Mouse (Mus musculus) right cerebral cortex, postnatal 10 days (tissue): ENCODE measurements around the gene Klrg1.

Experiments
- DNase-seq, 2 experiments: peaks; one replicate each; pipeline ENCODE4 v3.0.0; 2021; ENCODE audit warnings: low spot score in 2 of 2

The Klrg1 gene

DNA sequence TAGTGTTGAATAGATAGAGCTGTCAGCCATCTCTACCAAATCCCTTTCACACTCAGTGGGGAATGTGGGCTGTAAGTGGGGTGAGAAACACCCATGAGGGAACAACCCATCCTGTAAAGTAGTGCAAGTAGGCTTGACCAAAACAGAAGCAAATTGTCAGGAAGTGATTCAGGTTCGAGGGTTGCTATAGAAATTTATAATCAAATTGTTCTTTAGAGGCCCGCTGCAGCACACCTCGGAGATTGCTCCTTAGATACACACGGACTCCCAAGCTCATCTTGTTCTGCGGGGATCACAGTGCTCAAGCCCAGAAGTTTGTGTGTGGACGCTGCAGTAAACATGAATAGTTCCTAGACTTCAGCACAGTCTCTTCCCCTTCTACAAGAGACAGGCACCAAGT is at the start of gene Klrg1:
Klrg1 (minus strand) TSS at position 101 of the 400 bp plus-strand sequence.
- no peak for DNase-seq

DNA sequence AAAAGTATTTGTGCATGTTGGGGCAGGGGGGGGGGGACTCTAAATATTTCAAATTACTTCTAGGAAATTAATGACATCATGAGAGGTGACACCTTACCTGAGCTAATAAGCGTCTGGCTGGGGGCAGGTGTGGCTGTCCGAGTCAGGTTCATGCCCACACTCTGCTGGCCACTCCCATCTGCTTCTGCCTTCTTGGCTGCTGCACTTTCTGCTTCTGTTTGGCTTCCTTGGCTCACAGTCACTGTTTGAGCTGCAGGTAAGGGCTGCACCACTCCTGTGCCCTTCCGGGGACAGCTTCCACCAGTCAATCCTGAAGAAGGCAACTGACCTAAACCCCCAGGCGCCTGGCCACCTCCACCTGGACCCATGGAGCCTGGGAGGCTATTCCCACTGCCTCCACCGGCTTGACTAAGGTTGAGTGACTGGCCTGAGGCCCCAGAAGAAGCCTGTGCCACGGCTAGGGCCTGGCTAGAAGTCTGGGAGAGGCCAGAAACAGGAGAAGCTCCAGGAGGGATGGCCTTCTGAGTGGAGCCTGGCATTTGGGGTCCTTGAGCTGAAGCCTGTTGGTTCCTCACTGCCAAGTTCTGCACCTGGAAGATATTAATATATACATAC is 42.8 kb upstream of the Klrg1 start:
- DNase-seq = no peak

DNA sequence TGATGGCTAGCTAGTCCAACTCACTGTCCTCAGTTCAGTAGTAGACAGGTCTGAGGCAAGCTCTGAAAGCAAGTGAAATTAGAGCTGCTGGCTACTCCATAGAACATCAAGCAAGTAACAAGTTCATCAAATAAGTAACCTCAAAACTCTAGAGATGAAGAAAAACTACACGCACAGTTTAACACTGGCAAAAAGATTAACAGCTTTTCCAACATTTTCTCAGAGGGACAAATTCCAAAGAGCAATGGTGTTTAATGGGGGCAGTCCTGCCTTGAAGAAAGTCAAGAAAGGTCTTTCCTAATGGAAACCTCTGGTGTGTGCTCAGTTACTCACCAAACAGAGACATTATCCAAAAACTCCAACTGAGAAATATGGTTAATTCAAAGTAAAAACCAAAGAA is 36.0 kb upstream of the Klrg1 start:
- DNase-seq = no peak

DNA sequence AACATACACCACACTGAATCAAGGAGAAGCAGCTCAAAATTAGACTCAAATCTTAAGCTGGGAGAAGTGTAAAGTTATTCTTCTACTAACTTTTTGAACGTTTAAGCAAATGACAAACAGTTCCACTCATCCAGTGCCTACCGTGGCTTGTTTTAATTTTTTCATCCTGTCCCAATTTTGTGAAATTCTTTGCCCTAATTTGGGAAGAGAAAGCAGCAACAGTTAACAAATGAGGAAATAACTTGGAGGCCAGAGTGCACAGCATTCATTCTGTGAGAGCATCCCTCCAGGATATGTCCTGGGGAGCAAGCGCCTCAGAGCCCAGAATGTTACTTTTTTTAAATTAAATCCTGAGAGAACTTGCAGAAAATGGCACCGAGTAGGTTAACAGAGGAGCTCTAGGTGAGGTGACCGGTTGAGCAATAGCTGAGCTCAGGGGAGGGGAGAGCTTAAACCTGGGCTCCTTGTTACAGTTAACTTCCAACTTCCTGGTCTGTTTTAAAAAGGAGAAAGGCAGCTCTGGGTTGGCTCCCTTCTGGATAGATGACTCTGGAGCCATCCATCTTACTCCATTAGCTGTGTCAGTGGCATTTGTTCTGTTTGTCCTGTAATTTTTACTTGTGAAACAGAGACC is 27.6 kb upstream of the Klrg1 start:
- no peak for DNase-seq

DNA sequence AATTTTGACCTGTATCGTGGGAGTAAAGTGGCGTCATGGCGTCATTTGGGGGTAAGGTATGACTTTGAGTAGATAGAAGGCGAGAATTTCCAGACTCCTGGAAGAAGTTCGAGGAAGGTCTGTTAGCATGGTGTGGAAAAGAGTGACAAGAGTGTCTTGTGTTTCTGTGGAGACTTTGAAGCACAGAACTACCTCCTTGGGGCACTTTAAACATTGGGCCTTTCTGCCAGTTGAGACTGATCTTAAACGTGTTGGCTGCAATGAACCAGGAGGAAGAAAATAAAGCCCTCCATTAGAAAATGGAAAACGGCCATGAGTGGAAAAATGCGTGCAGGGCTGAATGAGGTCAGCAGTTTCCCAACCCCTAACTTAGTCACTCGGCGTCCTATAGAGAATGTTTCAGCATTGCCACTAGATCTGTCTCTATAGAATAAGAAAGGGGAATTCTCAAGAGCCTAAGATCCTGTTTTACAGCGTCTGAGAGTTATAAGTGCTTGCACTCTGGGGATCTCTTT is 26.8 kb upstream of the Klrg1 start:
- no peak for DNase-seq

DNA sequence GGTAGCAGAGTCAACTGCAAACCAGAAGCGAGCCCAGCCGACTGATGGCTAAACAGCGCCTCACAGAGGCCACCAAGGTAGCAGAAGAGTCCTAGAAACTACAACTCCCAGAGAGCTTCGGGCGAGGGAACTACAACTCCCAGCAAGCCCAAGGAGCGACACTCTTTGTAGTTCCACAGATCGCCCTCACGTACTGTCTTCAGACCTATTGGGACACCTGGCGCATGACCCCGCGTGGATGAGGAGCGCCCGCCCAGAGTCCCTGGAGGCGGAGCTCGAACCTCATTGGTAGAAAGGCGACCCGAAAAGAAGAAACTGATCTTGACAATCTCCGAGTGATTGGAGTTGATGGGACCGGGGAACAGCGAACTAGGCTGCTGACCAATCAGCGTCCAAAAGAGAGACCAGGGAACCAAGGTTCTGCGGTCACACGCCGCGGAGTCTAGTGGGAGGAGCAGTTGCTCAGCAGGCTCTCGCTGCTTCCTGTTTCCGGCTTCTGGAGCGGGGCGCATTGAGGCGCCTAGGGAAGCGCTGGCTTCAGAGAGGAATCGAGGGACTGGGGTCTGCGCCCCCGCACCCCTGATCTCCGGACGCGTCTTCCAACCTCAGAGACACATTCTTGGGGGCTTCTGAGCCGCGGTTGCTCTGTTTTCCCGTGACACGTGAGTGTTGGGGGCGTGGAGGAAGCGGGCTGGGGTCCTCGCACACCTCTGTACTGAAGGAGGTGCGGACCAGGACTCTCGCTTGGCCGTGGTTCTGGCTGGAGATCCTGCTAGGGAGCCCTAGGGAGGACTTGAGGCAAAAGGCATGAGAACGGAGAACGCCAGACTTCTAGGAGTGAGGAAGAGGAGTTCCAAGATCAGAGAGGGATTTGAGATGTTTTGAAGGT is 26.1 kb upstream of the Klrg1 start, which contains the start of gene M6pr:
M6pr (plus strand) TSS at position 216 of the 889 bp plus-strand sequence.
- DNase-seq = peak; percentile 98 to 99

DNA sequence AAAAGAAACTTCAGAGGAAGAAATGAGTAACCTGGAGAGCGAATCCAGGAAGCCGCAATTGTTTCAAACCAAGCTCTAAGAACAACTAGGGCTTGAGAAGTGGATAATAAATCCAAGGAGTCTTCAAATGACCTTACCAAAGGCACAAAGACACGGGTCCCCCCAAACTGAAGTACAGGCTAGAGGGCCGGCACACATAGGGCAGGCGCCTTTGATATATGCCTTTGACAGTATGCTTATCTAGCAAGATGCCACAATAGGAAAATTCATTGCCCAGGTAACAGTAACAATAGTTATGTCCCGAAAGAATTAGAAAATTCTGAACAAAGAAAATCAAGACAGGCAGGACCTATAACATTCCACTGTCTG is 25.4 kb upstream of the Klrg1 start:
- peak in 1 of 2 experiments; percentile 35 for DNase-seq

DNA sequence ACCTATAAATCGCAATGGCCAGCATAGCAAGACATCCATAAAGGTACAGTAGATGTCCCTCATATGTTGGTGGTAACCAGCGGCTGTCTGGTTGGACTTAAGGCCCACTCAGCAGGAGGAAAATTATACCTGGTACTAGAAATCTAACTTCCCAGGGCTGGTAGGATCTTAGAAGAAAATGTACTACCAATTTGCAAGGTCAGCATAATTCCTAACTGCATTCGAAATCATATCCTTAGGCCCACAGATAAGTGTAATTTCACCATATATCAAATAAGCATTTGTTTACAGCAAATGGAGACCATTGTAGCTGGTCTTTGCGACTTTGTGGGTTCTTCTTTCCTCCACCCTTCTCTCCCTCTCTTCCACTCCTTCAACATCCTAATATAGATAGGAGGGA is 24.0 kb upstream of the Klrg1 start:
- no peak for DNase-seq

DNA sequence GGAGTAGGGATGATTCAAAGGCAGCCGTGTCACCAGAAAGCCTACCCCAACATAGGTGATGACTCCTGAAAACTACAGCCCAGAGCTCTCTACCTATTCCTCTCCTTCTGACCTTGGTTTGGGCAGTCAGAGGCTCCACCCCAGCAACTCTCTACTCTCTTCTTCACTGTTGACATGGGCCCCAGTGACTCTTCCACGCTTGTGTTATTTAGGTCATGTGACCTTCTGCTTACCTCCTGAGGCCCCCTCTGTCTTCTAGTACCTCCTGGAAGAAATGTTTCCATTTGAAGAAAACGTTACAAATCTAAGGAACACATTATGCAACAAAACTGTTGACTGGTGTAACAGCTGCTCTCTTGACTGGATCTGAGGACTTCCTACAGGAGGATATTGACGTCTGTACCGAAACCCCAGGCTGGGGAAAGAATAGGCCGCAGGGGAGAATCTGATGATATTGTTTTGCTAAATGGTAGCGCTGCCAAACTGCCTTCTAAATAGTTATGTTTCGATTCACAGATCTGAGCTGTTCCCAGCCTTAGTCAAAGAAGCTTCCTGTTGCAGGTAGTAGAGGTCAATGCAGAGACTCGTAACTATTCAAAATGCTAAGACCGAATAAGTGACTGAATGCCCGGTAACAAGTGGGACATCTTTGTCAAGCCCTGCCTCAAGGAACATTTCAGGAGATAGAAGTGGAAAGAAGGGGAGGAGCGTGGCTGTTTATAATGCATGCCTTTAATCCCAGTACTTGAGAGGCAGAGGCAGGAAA is 22.3 kb upstream of the Klrg1 start:
- no peak for DNase-seq

DNA sequence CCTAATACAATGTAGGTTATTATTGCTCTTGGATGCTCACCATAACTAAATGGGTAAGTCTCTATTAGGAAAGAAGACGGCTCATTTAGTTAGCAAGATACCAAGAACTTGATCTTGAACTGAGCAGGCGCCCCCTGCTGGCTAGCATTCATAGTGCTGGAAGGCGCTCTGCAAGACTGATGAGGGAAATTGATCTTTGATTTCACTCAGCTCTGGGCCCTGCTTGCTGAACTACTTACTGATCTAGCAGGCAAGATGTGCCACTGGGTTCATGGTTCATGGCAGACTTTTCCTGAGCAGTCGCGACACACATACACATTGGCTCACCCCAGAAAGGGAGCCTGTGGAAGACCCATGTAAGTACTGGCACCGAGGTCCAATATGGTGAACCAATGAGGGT is 21.7 kb upstream of the Klrg1 start:
- peak; percentile 72 to 87 for DNase-seq

DNA sequence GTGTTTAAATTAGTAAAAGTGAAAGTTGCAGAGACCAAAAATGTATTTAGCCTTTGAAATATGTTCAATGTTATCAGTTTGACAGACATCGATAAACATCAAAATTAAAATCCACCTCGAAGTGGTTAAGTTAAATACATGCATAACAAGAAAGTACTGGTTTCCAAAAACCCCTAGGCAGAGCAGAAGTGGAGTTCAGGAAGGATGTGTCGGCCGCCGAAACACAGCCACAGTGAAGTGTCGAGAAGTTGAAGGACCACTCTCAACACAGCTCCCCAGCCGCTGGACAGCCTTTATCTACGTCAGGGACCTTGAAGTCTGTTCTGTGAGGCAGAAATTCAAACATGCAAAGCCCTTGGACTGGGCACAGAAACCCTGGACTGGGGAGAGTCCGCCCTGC is 20.8 kb upstream of the Klrg1 start:
- no peak for DNase-seq

DNA sequence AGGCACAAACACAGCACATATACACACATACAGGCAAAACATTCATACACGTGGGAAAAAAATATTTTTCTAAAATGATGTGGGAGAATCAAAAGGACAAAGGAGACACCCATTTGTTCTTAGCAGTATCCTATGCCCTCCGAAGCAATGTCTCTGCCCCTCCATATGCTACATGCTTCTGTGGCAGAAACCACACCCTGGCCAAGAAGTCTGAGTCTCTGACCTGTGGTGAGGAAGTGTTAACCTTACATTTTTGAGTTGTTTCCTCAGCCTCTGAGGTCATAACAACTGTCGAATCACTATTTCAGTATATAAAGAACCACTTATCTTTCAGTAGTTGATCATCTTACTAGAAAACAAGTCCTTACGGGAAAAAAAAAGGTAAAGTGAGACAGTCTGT is 20.0 kb upstream of the Klrg1 start:
- no peak for DNase-seq

DNA sequence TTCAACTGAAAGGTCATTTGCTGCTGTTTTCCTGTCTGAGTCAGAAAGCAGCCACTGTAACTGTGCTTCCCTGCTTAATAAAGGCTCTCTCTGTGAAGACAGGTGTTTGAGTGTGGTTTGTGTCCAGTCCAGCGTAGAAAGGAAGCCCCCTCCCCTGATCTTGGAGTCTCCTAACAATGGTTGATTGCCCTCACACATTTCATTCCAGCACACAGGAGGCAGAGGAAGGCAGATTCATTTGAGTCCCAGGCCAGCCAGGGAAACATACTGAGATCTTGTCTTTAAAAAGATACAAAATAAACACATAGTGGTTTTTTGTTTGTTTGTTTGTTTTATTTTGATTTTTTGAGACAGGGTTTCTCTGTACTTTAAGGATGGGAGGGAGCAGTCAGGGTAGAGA is 19.4 kb upstream of the Klrg1 start:
- no peak for DNase-seq

DNA sequence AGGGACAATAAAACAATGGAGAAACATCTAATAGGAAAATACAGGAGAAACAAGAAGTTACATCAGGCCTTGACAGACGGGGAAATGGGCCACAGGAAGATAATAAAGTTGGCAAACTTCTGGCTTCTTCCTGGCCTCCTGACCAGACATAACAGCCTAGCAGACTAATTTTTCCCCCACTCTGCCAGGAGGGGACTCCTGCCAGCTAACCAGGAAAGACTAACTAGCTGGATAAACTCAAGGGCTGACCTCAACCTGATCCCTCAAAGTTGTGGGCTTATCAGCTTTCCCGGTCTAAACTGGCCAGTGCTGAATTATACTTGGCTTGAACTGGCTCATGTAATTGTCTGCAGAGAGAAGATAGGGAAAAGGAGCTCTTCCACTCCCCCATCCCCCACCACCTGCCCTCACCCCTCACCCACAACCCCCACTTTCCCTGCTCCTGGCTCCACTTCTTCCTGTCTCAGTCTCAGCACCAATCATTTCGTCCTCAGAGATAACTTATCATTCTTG is 17.0 kb upstream of the Klrg1 start:
- DNase-seq = no peak

DNA sequence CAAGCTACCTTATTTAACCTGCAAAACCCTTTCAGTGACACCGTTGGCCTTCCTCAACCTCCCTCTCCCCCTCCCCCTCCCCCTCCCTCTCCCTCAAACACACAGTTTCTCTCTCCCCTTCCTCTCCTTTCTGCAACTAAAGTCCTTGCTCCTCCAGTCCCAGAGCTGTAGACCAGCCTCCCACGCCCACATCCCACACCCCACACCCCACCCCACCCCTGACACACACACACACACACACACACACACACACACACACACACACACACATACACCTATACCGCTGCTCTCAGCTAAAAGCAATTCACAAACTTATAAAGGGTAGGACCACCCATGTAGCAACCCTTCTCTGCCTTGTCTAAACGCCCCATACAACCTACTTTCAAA is 15.5 kb upstream of the Klrg1 start:
- no peak for DNase-seq

DNA sequence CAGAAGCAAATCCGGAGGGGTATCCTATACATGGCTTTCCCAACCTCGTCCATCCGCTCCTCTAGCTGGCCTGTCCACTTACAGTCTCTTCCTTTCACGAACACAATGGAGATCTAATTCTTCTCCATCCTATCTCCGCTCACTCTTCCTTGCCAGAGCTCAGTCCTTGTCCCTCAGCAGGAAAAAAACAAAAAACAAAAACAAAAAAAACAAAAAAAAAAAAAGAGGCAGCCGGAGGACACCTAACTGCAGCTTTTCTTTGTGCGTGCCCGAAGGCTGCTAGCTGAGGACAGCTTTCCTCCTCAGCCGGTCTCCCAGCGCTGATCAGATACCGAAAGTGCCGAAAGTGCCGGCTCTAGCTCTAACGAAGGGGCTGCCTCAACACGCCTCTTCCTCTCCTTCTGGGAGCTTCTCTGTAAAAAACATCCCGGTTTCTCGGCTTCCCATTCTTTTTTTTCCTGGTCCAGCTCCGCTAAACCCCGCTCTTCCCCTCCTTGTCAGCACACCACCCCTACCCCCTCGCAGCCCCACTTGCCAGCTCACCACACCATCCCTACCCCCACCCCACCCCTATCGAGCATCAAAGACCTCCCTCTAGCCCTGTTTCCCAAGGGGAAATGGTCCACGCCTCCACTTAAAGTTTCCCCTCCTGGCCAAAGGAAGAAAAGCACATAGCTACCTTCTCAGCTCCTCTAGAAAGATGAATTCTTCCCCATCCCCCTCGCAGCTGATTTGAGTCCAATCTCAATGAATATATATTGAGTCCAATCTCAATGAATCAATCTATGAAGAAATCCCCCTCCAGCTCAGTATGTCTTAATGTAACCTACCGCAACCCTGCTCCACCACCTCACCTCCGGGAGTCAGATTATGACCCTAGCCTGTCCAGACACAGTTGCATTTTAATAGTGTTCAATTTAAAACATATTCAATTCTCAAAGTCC is 14.9 kb upstream of the Klrg1 start:
- peak; percentile 43 to 45 for DNase-seq

DNA sequence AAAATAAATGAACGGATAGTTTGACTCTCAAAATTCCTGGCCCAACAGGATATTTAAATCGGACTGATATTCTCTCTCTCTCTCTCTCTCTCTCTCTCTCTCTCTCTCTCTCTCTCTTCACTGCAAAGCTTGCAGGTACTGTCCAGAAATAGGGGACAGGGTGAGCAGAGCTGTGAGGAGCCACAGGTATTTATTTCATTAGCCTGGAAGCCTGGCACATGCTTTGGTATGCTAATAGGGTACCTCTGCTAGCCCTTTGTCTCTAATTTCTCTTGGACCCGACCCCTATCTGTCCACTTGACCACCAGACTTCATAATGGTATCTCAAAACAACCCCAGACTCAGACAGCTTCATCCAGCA is 14.2 kb upstream of the Klrg1 start:
- DNase-seq = no peak

DNA sequence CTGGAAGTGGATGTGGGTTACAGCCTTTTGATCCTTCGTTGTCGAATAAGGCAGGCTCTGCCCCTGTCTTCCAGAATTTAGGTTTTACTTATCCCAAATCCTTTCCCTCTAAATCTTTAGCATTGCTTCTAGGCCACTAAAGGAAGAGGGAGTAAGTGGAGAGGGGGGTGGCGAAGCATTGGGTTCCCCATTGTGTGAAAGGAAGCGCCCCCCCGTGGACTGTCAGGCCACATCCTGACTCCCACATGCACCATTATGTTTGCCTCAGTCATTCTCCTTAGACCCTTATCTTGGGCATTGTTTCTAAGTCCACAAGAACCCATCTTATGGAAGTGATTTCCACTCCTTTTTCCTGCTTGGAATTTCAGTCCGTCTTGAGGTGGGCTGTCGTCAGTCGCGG is 12.6 kb upstream of the Klrg1 start:
- DNase-seq = no peak

DNA sequence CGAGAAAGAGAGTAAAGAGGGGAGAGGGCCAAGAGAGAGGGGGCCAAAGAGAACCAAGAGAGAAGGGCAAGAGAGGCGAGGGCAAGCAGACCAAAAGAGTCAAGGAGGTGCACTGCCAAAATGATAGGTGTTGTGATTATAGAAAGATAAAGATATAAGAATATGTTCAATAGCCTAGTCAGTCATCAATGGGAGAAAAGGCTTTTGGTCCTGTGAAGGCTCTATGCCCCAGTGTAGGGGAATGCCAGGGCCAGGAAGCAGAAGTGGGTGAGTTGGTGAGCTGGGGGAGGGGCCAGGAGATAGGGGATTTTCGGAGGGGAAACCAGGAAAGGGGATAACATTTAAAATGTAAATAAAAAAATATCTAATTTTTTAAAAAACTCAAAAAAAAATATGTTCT is 11.6 kb upstream of the Klrg1 start:
- DNase-seq = no peak

DNA sequence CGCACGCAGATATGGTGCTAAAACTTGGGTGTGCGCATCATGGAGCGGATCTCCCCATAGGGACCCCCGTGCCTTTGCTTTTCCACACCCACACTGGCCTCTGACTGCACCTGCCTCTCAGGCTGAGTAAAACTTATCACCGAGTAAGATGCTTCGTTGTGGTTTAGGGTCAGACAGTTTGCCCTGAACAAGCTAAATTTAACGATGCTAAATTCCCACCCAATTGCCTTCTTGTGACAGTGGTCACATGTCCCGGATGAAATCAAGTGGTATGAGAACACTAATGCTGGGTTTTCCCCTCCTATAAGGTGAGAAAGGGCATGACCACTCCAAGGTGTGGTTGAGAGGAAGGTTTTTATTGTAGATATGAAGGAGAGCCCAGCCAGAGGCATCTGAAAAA is 11.1 kb upstream of the Klrg1 start:
- DNase-seq = no peak

DNA sequence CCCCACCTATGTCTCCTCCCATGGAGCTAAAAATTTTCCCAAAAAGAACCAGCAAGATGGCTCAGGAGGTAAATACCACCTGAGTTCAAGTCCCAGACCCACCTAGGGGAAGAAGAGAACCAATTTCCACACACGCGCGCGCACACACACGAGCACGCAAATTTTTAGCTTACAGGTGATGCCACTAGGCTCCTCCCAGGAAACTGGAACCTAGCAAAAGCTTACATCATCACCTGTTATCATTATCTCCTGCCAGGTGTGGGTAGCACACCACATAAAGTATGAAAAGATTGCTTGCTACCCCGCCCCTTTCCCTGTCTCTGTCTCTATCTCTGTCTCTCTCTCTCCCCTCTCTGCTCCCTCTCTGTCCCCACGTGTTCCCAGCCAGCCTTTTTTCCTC is 10.4 kb upstream of the Klrg1 start:
- no peak for DNase-seq
